Mouse (Mus musculus) liver, embryonic 14.5 days (tissue): Measurements from ENCODE around the gene Tnfaip3.

ENCODE experiments used
- CTCF ChIP-seq: IDR thresholded peaks from 2 replicates; pipeline ENCODE4 v1.5.1; 2016; ENCODE audit warnings: antibody characterized with exemption, low read depth, control low read depth
- EP300 ChIP-seq: IDR thresholded peaks from 2 replicates; pipeline ENCODE4 v1.6.1; 2016; ENCODE audit warnings: antibody characterized with exemption, low read depth

- TF ChIP-seq CTCF (peak; percentile 41), EP300 (no peak)
Observed at GRCm38 (mm10) chr10:19014381-19015256, 838 bp downstream of the Tnfaip3 start.
